Mouse (Mus musculus) embryo, embryonic 9.5 days (tissue): ENCODE data around the gene Smpx.
A peak's percentile ranks its signal among the peaks of the same experiment; 100 is the strongest.

Experiments used
- DNase-seq: peaks from one replicate; pipeline ENCODE4 v3.0.0-alpha.2; 2017; ENCODE audit errors: extremely low spot score

Smpx gene

GRCm38 (mm10) chrX:157698862-157699261, at the start of gene Smpx:
TSS of gene Smpx (plus strand) at chrX:157698910.
- DNase-seq, result no peak

DNA sequence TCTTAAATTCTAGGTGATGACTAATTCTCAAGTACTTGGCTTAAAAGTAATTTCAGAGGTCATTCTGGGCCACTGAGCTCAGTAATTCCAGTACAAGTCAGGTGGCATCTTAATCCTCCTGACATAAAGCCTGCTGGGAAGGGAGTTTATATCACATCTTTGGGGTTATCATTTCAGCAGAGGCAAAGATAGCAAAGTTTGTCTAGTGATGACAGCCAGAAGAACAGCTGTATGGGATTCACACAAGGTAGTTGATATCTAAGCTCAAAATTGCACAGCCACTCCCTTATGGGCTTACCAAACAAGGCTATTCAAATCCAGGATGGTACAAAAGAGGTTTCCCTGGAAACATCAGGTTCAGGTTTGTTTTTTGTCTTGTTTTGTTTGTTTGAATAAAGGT, 43.7 kb upstream of the Smpx start:
- DNase-seq, result no peak

- DNase-seq, result no peak
Measured at GRCm38 (mm10) chrX:157657356-157657755, 41.4 kb upstream of the Smpx start.

DNA sequence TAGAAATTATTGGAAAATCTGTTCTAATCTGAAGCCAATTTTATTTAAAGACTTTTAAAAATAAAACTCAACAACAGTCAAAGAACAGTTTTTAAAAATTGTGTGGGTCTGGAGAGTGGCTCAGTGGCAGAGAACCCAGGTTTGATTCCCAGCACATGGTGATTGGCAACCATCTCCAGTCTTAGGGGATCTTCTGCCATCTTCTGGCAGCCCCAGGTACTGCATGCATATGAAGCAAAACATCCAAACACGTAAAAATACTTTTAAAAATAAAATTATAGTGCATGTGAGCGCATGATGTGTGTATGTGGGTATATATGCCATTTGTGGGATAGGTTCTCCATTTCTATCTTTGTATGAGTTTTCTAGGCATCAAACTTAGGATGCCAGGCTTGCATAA, 26.9 kb upstream of the Smpx start:
- no peak for DNase-seq

DNA sequence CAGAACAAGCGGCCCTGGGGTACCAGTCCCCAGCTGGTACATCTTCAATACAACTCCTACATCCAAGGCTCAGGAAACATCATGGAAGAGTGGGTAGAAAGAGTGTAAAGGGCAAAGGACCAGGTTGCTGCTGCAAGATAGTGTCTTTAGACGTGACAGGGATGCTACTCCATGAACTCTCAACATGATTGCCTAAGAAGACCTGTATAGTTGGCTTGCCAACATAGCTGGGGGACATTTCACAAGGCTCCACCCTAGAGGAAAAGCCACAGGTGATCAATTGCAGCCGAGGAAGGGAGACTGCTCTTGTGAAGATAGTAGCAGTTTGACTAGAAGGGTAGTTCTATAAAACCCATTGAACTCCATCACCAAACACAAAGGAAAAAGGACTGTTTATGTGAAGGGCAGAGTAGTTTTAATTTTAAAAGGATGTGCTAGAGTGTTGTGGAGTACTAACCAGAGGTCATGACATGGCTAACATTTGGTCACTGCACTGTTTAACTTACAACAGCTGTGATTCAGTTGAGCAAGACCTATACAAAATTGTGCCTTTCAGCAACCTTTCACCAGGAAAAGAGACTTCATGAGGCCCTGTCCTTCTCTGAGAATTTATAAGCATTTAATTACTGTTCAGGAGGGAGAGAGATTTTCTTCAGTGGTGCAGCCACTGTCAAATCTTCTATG, 23.9 kb upstream of the Smpx start:
- no peak for DNase-seq

DNA sequence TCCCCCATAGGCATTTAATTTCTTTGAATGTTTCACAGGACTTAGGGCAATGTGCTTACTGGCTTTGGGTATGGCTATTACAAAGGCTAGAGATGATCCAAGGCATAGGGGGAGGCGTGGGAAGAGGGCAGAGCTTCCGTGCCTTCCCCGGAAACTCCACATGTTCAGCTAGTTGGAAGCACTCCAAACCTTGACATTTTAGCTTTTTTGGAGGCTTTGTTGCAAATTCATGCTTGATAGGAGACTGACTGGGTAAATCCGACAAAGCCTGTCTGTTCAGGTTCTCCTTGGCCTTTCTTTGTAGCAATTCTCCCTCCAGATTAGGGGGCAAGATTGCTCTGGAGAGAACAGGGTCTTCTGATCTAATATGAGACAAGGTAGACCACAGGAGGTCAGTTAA, 7.5 kb upstream of the Smpx start:
- no peak for DNase-seq

GRCm38 (mm10) chrX:157697591-157698135, 1.0 kb upstream of the Smpx start:
- no peak for DNase-seq

DNA sequence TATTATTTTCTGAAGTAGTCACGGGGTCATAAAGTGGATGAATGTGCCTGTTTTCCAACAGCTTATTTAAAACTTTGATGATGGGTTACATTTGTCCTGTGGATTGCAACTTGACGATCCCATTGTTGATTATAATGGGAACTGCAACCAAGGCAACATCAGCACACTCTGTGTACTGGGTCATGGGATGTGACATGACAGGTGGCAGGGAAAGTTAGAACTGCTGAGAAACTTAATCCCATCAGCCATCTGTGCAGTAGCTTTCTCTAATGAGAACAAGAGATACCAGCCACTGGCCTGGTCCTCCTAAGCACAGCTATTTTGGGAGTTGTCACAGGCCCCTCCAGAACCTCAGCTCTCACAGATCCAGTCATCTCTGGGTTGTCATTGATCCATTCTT, 8.5 kb downstream of the Smpx start:
- no peak for DNase-seq

DNA sequence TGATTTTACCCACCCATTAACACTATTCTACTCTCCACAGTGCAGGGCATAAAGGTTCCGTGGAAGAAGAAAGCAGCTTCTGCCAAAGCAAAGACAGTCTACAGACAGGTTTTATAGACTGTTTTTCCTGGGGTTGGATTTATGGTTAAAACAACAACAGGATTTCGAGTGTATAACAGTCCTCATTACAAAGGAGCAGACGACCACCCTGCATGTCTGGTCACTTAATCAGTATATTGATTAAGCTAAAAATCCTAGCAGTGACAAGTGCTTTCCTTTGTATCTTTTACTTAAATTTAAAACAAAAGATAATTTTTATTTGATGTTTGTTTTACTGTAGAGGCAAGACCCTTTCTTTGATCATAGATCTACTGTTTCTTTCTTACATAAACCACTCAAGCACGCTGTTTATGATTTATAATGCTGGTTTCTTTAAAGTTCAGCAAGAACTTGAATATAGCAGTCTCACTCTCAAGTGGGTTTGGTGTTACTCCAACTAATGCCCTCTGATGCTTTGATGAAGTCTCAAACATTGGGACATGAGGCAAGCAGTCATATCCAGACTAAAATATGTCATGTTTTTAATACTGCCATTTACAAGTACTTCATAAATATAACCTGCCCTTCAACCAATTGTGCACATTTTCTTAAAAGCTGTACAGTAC, 10.0 kb downstream of the Smpx start:
- no peak for DNase-seq

DNA sequence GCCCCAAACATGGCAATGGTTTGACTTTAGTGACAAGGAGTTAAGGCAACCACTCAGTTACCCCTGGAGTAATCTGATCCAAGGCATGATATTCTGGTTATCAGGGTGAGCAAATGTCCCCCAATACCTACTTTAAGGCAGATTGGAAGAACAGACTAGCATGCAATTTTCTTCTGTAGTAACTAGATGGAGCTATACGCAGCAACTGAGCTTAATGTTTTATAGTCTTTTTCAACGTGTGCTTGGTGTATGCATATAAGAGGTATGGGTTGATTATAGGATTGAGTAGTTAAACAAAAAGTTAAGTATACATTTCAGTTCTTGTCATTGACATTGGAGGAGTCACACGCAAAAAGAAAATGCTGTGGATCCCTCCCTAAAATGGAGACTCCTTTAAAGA, 21.2 kb downstream of the Smpx start:
- no peak for DNase-seq

DNA sequence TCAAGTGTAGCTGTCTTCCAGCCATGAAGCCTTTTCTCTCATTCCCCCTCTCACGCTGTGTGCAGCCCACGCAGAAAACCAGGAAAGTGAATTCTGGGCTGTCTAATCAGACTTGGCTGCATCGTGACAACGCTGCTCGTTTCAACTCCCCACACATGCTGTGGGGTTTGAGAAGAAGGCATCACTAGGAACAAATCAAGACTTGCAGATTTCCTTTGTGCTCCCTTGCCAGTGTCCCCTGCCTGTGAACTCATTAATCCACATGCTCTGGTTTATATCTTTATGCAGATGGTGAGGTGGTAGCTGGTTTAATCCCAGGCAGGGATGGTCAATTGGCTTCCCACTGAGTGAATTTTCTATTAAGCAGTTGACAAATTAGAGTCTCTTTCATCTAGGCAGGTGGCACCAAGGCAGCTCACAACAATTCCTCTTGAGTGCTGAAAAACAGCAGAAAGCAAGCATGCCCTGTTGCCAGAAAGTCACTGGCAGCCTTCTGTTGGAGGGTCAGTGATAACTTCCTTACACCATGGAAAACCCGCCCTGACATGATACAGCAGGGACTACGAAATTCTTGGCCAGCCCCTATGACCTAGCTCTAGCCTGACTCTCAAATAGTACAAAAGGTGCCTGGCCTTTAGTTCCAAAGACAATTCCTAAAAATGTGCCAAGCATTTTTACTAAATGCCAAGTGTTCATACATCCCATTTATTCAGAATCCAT, 32.1 kb downstream of the Smpx start:
- peak; percentile 1 for DNase-seq

GRCm38 (mm10) chrX:157731658-157732314, 33.1 kb downstream of the Smpx start:
- DNase-seq, result peak; percentile 63

DNA sequence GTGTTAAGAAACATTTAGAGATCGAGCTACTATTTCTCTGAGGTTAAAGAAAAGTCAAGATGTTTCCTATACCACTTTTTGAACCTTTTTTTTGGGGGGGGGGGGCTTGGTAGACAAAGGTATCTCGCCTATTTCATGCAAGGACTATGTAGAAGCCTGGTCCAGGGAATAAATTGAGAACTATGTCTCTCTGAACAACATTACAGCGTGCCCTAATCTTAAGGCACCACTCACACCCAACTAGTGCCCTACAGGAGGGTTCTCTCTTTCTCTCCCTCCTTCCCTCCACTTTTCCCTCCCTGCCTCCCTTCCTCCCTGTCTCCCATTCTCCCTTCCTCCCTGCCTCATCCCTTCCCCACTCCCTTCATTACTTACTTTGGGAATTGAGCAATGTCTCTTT, 33.6 kb downstream of the Smpx start:
- DNase-seq, result no peak

DNA sequence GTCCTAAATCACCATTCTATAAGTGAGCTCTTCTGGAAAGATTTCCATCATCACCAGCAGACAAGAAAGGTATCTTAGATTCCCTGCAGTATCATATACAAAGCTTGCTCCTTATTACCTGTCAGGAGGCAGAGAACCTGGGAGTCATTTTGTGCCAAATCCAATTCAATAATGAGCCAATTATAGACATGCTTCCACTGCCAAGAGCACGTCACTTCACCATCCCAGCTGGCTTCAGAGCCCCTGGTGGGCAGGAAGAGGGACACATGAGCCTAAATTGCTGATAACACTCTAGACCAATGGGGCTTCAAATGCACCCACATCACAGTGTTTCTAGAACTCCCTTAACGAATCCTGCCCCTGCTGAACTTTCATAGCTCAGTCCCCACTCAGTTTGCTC, 35.1 kb downstream of the Smpx start:
- DNase-seq, result no peak

- DNase-seq, result no peak
Measured at GRCm38 (mm10) chrX:157734341-157734740, 35.6 kb downstream of the Smpx start.

DNA sequence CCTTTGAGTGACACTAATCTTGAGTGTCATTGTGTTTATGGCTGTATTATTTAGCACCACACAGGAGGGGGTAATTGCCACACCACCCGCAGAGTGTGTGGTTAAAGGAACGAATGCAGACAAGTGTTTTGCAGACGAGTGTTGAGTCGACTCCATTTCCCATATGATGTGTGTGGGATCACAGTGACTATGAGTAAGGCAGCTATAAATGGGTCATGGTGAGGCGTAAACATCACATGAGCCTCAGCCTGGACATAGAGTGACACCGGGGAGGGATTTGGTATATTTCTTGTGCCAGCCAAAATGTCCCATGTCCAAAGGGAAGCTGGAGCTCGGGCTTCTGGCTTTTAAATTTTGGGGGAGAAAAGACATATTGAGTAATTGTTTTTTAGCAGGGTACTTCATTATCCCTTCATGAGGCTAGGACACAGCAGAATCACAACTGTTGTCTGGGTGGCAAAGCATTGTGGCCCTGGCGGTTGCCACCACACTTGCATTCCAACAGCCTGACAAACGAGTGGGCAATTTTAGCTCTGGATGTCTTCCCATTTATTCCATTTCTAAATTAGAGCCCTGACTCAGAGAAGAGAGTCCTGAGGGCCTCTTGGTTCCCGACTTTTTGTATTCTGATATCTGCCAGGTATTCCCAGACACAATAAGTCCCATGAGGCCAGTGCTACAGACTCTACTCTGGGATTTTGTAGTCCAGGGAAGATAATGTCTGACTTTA, 49.3 kb downstream of the Smpx start:
- no peak for DNase-seq

GRCm38 (mm10) chrX:157754559-157754958, 55.8 kb downstream of the Smpx start:
- no peak for DNase-seq

DNA sequence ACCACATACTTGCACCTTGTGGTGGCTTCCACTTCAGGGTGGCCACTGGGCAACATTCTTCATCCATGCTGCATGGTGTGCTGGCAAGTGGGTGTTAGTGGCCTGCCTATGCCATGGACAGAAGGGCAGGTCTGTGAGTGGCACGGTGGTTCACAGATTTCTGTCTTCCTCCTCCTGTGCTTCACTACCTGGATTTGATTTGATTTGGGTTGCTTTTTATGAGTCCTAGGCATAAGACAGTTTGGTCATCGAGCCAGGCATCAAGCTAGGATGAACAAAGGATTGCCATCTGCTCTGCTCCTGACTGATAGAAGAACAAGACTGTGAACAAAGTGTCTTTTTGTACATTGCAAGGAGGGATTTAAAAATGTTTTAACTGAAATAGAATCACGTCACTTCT, 63.8 kb downstream of the Smpx start:
- DNase-seq, result no peak

- no peak for DNase-seq
Measured at GRCm38 (mm10) chrX:157801669-157802068, 103.0 kb downstream of the Smpx start.
